Mouse (Mus musculus): ENCODE measurements around the gene Lrmda. TPM values are rescaled to one million over a fixed set of nuclear protein-coding genes. Genes with fewer than 3 reads are reported as not detected.

Lrmda gene
- polyA plus RNA-seq, 1 experiment from 2014 or later: 1.2 TPM

GRCm38 (mm10) chr14:21986733-21987659 is 32.5 kb upstream of the Lrmda start:
- Histone ChIP-seq H3K9me3 (no peaks in the 10 kb centered on the region), H3K4me1 (peaks cover 47% of the 10 kb centered on the region), H3K4me2 (peak overlapping the region; percentile 77), H3K9ac (peak overlapping the region; percentile 97), H3K27me3 (peaks cover 50% of the 10 kb centered on the region), H3K36me3 (peaks cover 14% of the 10 kb centered on the region), H3K27ac (peak overlapping the region; percentile 98), H3K4me3 (peak overlapping the region; percentile 83)
- under 1% methylated on average over 39 of the region's 61 CpGs for WGBS
- ATAC-seq (ENCODE audit: insufficient number of reproducible peaks, insufficient read depth, low FRiP score, low TSS enrichment, low read depth): 0 out of 2 replicates have a peak, but pooled peaks have one; percentile 11

GRCm38 (mm10) chr14:21987660-21988576 is 31.6 kb upstream of the Lrmda start:
- under 1% methylated on average over 73 of the region's 74 CpGs for WGBS
- H3K9ac ChIP-seq: peak overlapping the region; percentile 97
- peak overlapping the region; percentile 83 for H3K4me3 ChIP-seq
- peaks cover 43% of the 10 kb centered on the region for H3K4me1 ChIP-seq
- peak overlapping the region; percentile 77 for H3K4me2 ChIP-seq
- peak overlapping the region; percentile 98 for H3K27ac ChIP-seq
- peak; percentile 80 for ATAC-seq (ENCODE audit: insufficient number of reproducible peaks, insufficient read depth, low FRiP score, low TSS enrichment, low read depth)
- H3K36me3 ChIP-seq: peaks cover 14% of the 10 kb centered on the region
- peaks cover 50% of the 10 kb centered on the region for H3K27me3 ChIP-seq
- H3K9me3 ChIP-seq: no peaks in the 10 kb centered on the region

- H3K27me3 ChIP-seq: peaks cover 58% of the 10 kb centered on the region
- H3K27ac ChIP-seq: peak overlapping the region; percentile 98
- peak overlapping the region; percentile 77 for H3K4me2 ChIP-seq
- ATAC-seq (ENCODE audit: insufficient number of reproducible peaks, insufficient read depth, low FRiP score, low TSS enrichment, low read depth): no peak
- H3K9me3 ChIP-seq: no peaks in the 10 kb centered on the region
- peaks cover 14% of the 10 kb centered on the region for H3K36me3 ChIP-seq
- peak overlapping the region; percentile 76 for H3K9ac ChIP-seq
- H3K4me1 ChIP-seq: peaks cover 46% of the 10 kb centered on the region
- peak overlapping the region; percentile 83 for H3K4me3 ChIP-seq
- under 1% methylated on average over 26 of the region's 26 CpGs for WGBS
These were observed 30.8 kb upstream of the Lrmda start for GRCm38 (mm10) chr14:21988577-21989290.

GRCm38 (mm10) chr14:21989291-21989913 is 30.1 kb upstream of the Lrmda start, which contains the start of gene Zfp503:
TSS of gene Zfp503 (minus strand) at chr14:21989601.
- peak; percentile 23; the same call in 1 of the 2 replicates for ATAC-seq (ENCODE audit: insufficient number of reproducible peaks, insufficient read depth, low FRiP score, low TSS enrichment, low read depth)
- H3K4me2 ChIP-seq: peak within 1 kb of the TSS; percentile 77
- under 1% methylated on average over 37 of the region's 37 CpGs for WGBS
- H3K4me3 ChIP-seq: peak within 1 kb of the TSS; percentile 83
- H3K9ac ChIP-seq: peak within 1 kb of the TSS; percentile 76
- H3K36me3 ChIP-seq: peaks cover 14% of the 10 kb centered on the region
- peak within 1 kb of the TSS; percentile 98 for H3K27ac ChIP-seq
- H3K9me3 ChIP-seq: no peaks in the 10 kb centered on the region
- peaks cover 52% of the 10 kb centered on the region for H3K4me1 ChIP-seq
- peaks cover 64% of the 10 kb centered on the region for H3K27me3 ChIP-seq

- Histone ChIP-seq H3K27me3 (peaks cover 65% of the 10 kb centered on the region), H3K4me1 (peaks cover 54% of the 10 kb centered on the region), H3K4me2 (peak overlapping the region; percentile 77), H3K36me3 (peaks cover 5% of the 10 kb centered on the region), H3K27ac (peak overlapping the region; percentile 98), H3K4me3 (peak overlapping the region; percentile 83), H3K9me3 (no peaks in the 10 kb centered on the region), H3K9ac (peak overlapping the region; percentile 76)
- ATAC-seq (ENCODE audit: insufficient number of reproducible peaks, insufficient read depth, low FRiP score, low TSS enrichment, low read depth): no peak
- 3% methylated on average over 31 of the region's 31 CpGs for WGBS
These were observed 29.0 kb upstream of the Lrmda start for GRCm38 (mm10) chr14:21990321-21991021.

- H3K27me3 ChIP-seq: peaks cover 72% of the 10 kb centered on the region
- 2% methylated on average over 26 of the region's 26 CpGs for WGBS
- H3K9me3 ChIP-seq: no peaks in the 10 kb centered on the region
- H3K4me2 ChIP-seq: peak overlapping the region; percentile 77
- H3K4me1 ChIP-seq: peaks cover 52% of the 10 kb centered on the region
- H3K27ac ChIP-seq: peak overlapping the region; percentile 44
- H3K36me3 ChIP-seq: no peaks in the 10 kb centered on the region
- ATAC-seq (ENCODE audit: insufficient number of reproducible peaks, insufficient read depth, low FRiP score, low TSS enrichment, low read depth): no peak
- H3K9ac ChIP-seq: peak overlapping the region; percentile 76
- peak overlapping the region; percentile 83 for H3K4me3 ChIP-seq
These were observed 28.2 kb upstream of the Lrmda start for GRCm38 (mm10) chr14:21991251-21991780.

- H3K9ac ChIP-seq: peak overlapping the region; percentile 76; the same call in 1 of the 2 replicates
- no peak overlapping the region for H3K27ac ChIP-seq
These were observed 27.7 kb upstream of the Lrmda start for GRCm38 (mm10) chr14:21991856-21992255.

GRCm38 (mm10) chr14:21992321-21992885 is 27.1 kb upstream of the Lrmda start:
- Histone ChIP-seq H3K9me3 (no peaks in the 10 kb centered on the region), H3K9ac (no peak overlapping the region)
- no peak for ATAC-seq (ENCODE audit: insufficient number of reproducible peaks, insufficient read depth, low FRiP score, low TSS enrichment, low read depth)

More at GRCm38 (mm10) chr14:21991856-21992255, 27.7 kb upstream of the Lrmda start:
- no peak for ATAC-seq (ENCODE audit: insufficient number of reproducible peaks, insufficient read depth, low FRiP score, low TSS enrichment, low read depth)
- Histone ChIP-seq H3K9me3 (no peaks in the 10 kb centered on the region), H3K4me2 (peak overlapping the region; percentile 77), H3K4me1 (peaks cover 52% of the 10 kb centered on the region), H3K4me3 (peak overlapping the region; percentile 83), H3K36me3 (no peaks in the 10 kb centered on the region), H3K27me3 (peaks cover 78% of the 10 kb centered on the region)
- 17% methylated on average over 5 of the region's 5 CpGs for WGBS

GRCm38 (mm10) chr14:21993251-21994060 is 26.1 kb upstream of the Lrmda start:
- Histone ChIP-seq H3K4me2 (peak overlapping the region; percentile 77), H3K9me3 (no peaks in the 10 kb centered on the region), H3K36me3 (no peaks in the 10 kb centered on the region), H3K9ac (peak overlapping the region; percentile 69), H3K4me1 (peaks cover 52% of the 10 kb centered on the region), H3K4me3 (peak overlapping the region; percentile 52), H3K27me3 (peaks cover 80% of the 10 kb centered on the region), H3K27ac (peak overlapping the region; percentile 70)
- WGBS: 16% methylated on average over 14 of the region's 14 CpGs
- ATAC-seq (ENCODE audit: insufficient number of reproducible peaks, insufficient read depth, low FRiP score, low TSS enrichment, low read depth): no peak

More at GRCm38 (mm10) chr14:21992321-21992885, 27.1 kb upstream of the Lrmda start:
- H3K36me3 ChIP-seq: no peaks in the 10 kb centered on the region
- H3K27ac ChIP-seq: no peak overlapping the region
- peak overlapping the region; percentile 83; the same call in 1 of the 2 replicates for H3K4me3 ChIP-seq
- H3K27me3 ChIP-seq: peaks cover 80% of the 10 kb centered on the region
- 42% methylated on average over 4 of the region's 4 CpGs for WGBS
- H3K4me1 ChIP-seq: peaks cover 52% of the 10 kb centered on the region
- peak overlapping the region; percentile 77 for H3K4me2 ChIP-seq

Data from embryonic facial prominence, embryonic 13.5 days (tissue).